Mouse (Mus musculus): ENCODE results near the gene Hdac7. TPM values are rescaled to one million over a fixed set of nuclear protein-coding genes. Genes with fewer than 3 reads are reported as not detected.
A peak's percentile ranks its signal among the peaks of the same experiment; 100 is the strongest.

Hdac7 gene
- polyA plus RNA-seq, 2 experiments from 2014 or later, result 58.8 to 69.5 TPM

GRCm38 (mm10) chr15:97831242-97831986, 12.9 kb downstream of the Hdac7 start:
- ATAC-seq, result peak; percentile 48

DNA sequence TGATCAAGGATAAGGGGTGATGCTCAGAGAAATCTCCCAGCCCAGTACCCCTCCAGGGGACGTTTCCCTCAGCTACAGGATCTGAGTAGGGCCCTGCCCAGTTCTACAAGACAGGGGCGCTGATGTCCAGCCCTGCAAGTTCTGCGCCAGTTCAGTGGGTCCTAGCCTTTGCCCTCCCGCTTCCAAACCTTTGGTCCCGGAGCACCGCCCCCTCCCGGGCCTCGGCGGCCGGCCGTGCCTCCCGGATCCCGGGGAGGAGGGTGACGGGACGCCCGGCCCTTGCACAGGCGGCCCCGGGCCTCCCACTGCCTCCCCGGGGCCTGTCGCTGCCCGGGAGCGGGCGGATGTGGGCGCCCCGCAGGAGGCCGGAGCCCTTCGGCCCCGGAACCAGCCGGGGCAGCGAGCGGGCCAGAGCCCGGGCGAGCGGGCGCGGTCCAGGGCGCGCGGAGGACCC, 13.5 kb downstream of the Hdac7 start:
- ATAC-seq, result peak; percentile 15

DNA sequence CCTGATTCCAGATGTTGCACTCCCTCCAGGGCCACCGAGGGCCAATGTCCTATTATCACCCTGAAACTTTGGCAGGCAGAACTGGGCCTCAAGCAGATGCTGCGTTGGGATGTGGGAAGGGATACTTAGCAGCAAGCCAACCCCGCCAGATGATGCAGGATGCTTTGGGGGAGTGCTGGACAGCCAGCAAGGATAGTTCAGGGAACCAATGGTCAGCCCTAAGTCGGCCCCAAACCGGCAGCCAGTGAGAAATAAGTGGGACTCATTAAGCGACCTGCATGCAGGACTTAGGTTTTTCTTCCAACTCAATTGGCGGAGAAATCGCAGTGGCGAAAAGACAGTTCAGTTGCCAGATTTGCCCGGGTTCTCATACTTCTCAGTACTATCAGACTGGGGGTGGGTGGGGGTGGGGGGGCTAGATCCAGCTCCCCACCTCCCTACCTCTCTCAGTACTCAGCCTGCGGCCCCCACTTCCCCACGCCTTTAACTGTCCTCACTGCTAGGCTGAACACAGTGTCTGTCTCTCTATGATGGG, 14.0 kb downstream of the Hdac7 start:
- peak; percentile 36 for ATAC-seq

DNA sequence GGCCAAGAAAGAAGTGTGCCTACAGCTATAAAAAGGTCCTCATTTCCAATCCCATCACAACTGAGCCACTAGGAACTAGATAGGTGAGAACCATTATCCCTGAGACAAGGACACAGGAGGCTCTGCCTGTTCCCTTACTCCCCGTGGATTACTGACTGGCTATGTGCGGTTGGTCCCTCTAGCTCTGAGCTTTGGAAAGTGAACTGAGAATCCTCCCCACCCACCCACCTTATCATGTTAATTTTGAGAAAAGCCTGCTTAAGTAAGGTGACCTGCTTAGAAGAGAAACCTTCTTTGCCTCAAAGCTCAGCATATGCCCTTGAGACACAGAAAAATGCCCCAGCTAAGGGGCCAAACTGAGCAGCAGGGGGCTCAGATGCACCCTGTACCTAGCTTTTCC, 14.9 kb downstream of the Hdac7 start:
- ATAC-seq, result no peak

- ATAC-seq, result no peak
Observed at GRCm38 (mm10) chr15:97828901-97829338, 15.4 kb downstream of the Hdac7 start.

GRCm38 (mm10) chr15:97828221-97828842, 16.0 kb downstream of the Hdac7 start:
- ATAC-seq, result no peak

DNA sequence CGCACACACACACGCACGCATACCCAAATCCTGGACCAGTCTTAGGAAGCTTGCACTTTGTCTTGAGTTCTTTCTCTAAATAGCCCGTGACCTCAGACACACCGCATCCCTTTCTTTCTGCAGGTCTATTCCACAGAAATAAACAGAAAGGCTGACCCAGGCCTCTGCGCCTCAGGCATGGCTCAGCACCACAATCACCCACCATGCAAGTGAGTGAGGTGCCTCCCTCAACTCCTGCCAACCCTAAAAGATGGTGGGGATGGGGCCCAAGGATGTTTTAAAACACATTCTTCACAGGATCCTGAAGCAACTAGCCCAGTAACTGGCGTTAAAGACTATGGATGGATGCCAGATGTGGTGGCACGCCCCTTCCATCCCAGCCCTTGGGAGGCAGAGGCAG, 16.9 kb downstream of the Hdac7 start:
- ATAC-seq, result no peak

DNA sequence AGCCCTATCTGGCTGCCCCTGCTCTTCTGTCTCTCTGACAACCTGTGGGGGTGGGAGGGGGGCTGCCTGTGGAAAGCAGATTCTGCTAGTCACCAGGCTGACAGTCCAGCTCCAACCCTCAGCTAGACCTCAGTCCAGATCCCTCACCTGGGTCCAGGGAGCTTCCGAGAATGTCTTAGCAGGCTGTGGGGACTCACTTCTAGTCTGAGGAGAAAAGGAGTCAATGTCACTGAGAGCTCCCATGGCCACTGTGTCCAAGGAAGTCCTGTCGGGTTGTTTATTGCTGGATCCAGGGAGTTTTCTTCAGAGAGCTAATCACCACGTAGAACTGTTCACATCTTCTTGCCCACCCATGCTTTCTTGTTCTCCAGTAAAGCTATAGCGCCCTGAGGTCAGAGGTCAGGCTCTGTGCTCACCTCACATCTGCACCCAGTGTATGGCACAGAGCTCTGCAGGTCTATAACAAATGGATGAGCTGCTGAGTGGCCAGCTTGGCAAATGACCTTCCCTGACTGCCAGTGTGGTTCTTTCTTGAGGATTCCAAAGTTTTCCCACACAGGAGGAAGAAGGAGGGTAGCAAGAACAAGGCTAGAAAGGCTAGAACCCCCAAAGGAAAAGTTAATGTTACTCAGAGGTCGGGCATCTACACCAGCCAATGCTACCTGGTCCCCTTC, 17.6 kb downstream of the Hdac7 start:
- no peak for ATAC-seq

- ATAC-seq, result no peak
Observed at GRCm38 (mm10) chr15:97825941-97826587, 18.2 kb downstream of the Hdac7 start.

DNA sequence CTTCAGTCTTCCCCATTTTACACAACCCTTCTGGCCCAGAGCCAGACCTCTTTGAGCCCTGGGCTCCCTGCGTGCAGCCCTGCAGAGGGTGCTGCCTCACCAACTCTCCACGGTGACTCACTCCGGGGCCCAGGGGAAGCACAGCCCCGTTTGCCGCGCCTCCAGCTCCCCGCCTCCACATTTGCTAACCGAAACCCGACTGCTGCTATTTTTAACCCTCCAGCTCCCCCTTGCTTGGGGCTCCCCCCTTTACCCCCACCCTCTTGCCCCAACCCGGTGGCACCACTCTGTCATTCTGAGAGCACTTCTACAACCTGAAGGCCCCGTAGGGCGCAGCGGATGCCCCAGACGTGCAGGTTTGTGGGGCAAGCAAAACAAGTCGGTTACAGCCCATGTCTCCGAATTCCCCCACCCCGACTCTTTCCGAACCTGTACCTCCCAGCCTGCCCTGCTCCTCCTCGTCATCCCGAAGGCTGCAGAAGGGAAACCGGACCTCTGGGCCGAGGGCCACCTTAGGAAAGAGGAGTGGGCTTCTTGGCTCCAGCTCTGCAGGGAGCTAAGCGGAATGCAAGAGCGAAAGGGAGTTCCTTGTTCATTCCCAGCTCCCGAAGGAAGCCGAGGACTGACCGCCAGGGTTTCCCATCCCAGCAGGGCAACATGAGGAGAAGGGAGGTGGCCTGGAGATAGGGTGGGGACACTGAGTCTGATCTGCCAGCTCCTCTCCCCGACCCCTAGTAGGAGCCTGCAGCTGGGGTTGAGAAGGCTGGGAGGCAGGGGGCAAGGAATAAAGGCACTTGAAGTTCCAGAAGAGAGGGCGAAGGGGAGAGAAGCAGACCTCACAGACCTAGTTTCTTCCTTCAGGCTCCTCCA, 19.0 kb downstream of the Hdac7 start:
- ATAC-seq, result peak; percentile 79

DNA sequence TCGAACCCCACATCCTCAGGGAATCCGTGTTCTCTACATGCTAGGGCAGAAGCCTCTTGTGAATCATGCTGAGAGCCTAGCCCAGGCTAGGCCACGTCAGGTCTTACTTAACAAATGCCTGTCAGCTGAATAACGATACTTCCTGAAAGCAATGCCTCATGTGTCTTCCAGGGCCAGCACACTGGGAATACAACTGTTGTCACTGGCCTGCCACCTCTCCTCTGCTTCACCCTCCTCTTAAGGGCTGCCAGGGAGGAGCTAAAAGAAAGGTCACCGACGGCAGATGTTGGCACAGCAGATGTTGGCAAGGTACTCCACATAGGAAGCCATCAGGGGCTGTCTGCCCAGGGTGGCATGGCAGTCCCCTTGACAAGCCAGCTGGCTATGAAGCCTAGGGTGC, 20.3 kb downstream of the Hdac7 start:
- no peak for ATAC-seq

DNA sequence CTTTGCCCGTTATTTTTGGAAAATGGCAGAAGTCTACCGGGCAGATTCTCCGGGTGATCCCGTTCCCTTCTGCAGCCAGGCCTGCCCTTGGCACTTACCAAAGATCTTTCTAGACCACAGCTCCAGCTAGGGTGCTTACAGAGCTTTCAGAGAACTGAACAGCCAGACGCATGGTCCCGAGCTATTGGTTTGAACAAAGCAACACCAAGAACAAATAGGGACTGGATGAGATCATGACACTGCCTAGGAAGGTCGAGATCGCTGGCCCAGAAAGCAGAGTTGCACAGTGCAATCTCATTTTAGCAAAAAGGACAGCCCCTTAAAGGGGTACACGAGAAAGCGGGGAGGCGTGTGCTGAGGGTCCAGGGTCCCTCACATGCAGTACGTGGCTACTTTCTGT, 20.8 kb downstream of the Hdac7 start:
- no peak for ATAC-seq

DNA sequence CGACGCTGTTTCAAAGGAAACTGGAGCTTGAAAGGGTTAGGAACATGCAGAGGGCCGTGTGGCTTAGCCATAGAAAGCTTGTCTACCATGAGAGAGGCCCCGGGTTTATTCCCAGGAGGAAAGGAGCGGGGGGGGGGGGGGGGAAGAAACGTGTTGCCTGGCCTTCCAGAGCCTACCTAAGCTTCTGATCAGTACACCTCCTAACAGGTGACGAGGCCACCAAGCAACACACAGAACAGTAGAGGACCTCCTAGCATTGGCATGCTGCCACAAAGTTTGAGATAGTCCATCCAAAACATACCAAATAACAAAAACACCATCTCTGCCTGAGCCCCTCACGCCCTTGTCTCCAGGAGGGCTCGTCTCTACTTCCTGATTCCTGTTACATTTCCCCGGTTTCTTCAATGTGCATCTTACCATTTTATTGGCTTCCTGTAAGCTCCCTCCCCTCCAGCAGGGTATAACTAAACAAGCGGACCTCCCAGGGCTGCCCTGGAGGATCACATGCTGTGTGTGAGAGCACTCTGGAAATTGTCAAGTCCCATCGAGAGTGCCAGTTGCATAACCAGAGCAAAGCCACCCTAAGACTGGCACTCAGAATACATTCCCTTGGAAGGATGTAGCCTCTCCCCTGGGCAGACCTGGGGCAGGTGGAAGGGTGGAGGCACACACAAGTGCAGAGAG, 21.6 kb downstream of the Hdac7 start:
- ATAC-seq, result no peak

DNA sequence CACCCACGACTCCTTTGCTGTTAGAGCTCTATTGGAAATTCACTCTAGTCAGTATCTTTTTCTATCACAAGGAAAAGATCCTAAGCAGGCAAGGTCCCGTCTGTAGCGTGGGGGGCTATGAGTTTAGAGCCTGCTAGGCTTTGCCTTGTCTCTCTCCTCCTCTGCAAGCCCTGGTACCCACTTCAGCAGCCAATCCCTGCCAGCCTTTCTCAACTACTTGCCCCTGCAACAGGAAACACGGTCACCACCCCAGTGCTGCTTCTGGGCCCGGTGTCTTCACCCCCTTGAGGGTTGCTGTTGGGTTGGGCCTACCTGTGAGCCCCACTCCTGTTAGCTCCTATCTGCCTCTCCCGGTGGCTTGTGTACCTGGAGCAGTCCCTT, 22.3 kb downstream of the Hdac7 start:
- peak; percentile 12 for ATAC-seq

GRCm38 (mm10) chr15:97821321-97821982, 22.9 kb downstream of the Hdac7 start:
- peak; percentile 49 for ATAC-seq

GRCm38 (mm10) chr15:97819937-97820336, 24.4 kb downstream of the Hdac7 start:
- no peak for ATAC-seq

DNA sequence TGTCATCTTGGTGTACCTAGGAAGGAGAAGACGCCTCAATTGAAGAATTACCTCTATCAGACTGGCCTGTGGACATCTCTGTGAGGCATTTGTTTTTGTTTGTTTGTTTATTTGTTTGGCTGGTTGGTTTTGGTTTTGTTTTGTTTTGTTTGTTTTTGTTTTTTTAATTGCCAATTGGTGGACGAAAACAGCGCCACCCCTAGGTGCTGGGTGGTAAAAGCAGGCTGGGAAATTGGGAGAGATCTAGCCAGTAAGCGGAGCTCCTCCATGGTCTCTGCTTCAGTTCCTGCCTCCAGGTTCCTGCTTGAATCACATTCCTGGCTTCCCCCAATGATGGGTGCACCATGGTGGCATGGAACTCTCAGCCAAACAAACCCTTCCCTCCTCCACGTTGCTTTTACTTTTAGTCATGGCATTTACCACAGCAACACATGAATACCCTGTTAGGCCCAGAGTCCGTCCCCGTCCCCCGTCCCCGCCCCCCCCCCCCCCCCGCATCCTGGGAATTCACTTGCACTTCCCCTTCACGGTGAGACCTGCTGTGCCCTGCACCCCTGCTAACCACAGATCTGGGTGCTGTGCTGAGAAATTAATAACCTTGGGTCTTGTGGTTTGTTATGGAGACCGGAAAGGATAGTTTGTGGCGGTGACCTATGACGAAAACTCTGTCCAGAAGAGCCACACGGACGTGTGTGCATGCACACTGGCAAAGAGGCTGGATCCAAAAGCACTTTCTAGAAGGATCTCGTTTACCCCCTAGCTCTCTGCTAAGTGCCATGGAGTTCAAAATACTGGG, 27.9 kb downstream of the Hdac7 start:
- ATAC-seq, result no peak

GRCm38 (mm10) chr15:97815254-97815653, 29.0 kb downstream of the Hdac7 start:
- no peak for ATAC-seq

- no peak for ATAC-seq
Observed at GRCm38 (mm10) chr15:97814703-97815102, 29.6 kb downstream of the Hdac7 start.
